Mouse (Mus musculus) stomach, postnatal 0 days (tissue): Measurements from ENCODE around the gene Nprl2. TPM values are rescaled to one million over a fixed set of nuclear protein-coding genes. Genes with fewer than 3 reads are reported as not detected.

Source experiments
- ATAC-seq: fragments of 200-750 bp; cut with Nextera tagmentation; 2 replicates; pipeline ENCODE4 v1.8.0; 2017; ENCODE audit not compliant: low FRiP score, low TSS enrichment
- DNase-seq: peaks from one replicate; pipeline ENCODE4 v3.0.0-alpha.2; 2016; ENCODE audit warnings: low spot score
- H3K27ac ChIP-seq: fragments of 300-500 bp; sonication (generic); replicated peaks from 2 replicates; pipeline ENCODE4 v1.5.1; 2014; ENCODE audit warnings: mild to moderate bottlenecking, control low read depth
- H3K27me3 ChIP-seq: fragments of 300-500 bp; sonication (generic); 2 replicates; pipeline ENCODE4 v1.6.1; 2014; ENCODE audit warnings: low read length; ENCODE audit not compliant: control insufficient read depth, insufficient read depth
- H3K36me3 ChIP-seq: fragments of 300-500 bp; sonication (generic); 2 replicates; pipeline ENCODE4 v1.6.1; 2014; ENCODE audit warnings: low read length, mixed read lengths; ENCODE audit not compliant: control insufficient read depth, insufficient read depth
- H3K4me1 ChIP-seq: fragments of 300-500 bp; sonication (generic); replicated peaks from 2 replicates; pipeline ENCODE4 v1.6.1; 2014; ENCODE audit warnings: antibody characterized with exemption; ENCODE audit not compliant: control insufficient read depth, insufficient read depth
- H3K4me2 ChIP-seq: fragments of 300-500 bp; sonication (generic); replicated peaks from 2 replicates; pipeline ENCODE4 v1.6.1; 2014; ENCODE audit warnings: low read depth, mild to moderate bottlenecking, control low read depth, moderate library complexity
- H3K4me3 ChIP-seq: fragments of 300-500 bp; sonication (generic); 2 replicates; pipeline ENCODE4 v1.5.1; 2014; ENCODE audit warnings: low read depth, low read length, control low read depth
- H3K9ac ChIP-seq: fragments of 300-500 bp; sonication (generic); 2 replicates; pipeline ENCODE4 v1.6.1; 2014; ENCODE audit warnings: mild to moderate bottlenecking, low read length, control low read depth, mixed read lengths
- H3K9me3 ChIP-seq: fragments of 300-500 bp; sonication (generic); 2 replicates; pipeline ENCODE4 v1.6.1; 2016; ENCODE audit warnings: low read length; ENCODE audit not compliant: control insufficient read depth
- CTCF ChIP-seq: IDR thresholded peaks from 2 replicates; pipeline ENCODE4 v1.5.1; 2016; ENCODE audit warnings: antibody characterized with exemption, low read depth, mild to moderate bottlenecking, moderate library complexity
- EP300 ChIP-seq: optimal IDR thresholded peaks from 2 replicates; pipeline ENCODE3; 2016; ENCODE audit warnings: antibody characterized with exemption
- WGBS: fragments of 180-500 bp; shearing (Covaris S2); extraction: QIAGEN DNeasy Blood & Tissue Kit; methylation state at CpG from one replicate; pipeline ENCODE4 v1.1.7; 2014; 5-methylcytosine and 5-hydroxymethylcytosine counted together
- polyA plus RNA-seq: library from polyadenylated mRNA; unstranded; fragments of >200 nt; fragmentation: Nextera tagmentation; extraction: Ambion mirVana; gene quantifications from 2 replicates; pipeline ENCODE4 v1.2.1, GENCODE M21; 2015

Nprl2 gene
- polyA plus RNA-seq, 1 experiment from 2014 or later: 24.9 TPM

- TF ChIP-seq EP300 (no peak), CTCF (no peak)
- no peaks in the 10 kb centered on the region; the same call in 1 of the 2 replicates for H3K27me3 ChIP-seq
- no peak overlapping the region for H3K27ac ChIP-seq
- ATAC-seq (no peak), DNase-seq (no peak)
- H3K9ac ChIP-seq: no peak overlapping the region
- H3K4me3 ChIP-seq: no peak overlapping the region
- no peak overlapping the region for H3K4me2 ChIP-seq
- no peaks in the 10 kb centered on the region for H3K4me1 ChIP-seq
- no peaks in the 10 kb centered on the region for H3K9me3 ChIP-seq
- WGBS: 83% methylated on average over 15 of the region's 16 CpGs
- H3K36me3 ChIP-seq: no peaks in the 10 kb centered on the region
These were observed 29.7 kb upstream of the Nprl2 start for GRCm38 (mm10) chr9:107512326-107512725.

GRCm38 (mm10) chr9:107514303-107514955, 27.6 kb upstream of the Nprl2 start:
- Histone ChIP-seq H3K9ac (no peak overlapping the region), H3K4me3 (no peak overlapping the region), H3K36me3 (no peaks in the 10 kb centered on the region), H3K9me3 (no peaks in the 10 kb centered on the region), H3K27me3 (no peaks in the 10 kb centered on the region; the same call in 1 of the 2 replicates), H3K4me2 (no peak overlapping the region), H3K4me1 (no peaks in the 10 kb centered on the region), H3K27ac (no peak overlapping the region)
- TF ChIP-seq CTCF (peak; percentile 100), EP300 (no peak)
- DNase-seq: peak; percentile 89
- peak; percentile 40; the same call in 1 of the 2 replicates for ATAC-seq
- 12% methylated on average over 14 of the region's 14 CpGs for WGBS

GRCm38 (mm10) chr9:107520331-107520730, 21.7 kb upstream of the Nprl2 start:
- Histone ChIP-seq H3K4me2 (no peak overlapping the region), H3K9ac (no peak overlapping the region), H3K4me1 (peaks cover 4% of the 10 kb centered on the region; the same call in 1 of the 2 replicates), H3K36me3 (no peaks in the 10 kb centered on the region), H3K27ac (no peak overlapping the region), H3K4me3 (no peak overlapping the region), H3K27me3 (no peaks in the 10 kb centered on the region), H3K9me3 (no peaks in the 10 kb centered on the region)
- no peak for TF ChIP-seq EP300
- no peak for TF ChIP-seq CTCF
- DNase-seq (no peak), ATAC-seq (no peak)
- 64% methylated on average over 6 of the region's 6 CpGs for WGBS

GRCm38 (mm10) chr9:107521190-107521589, 20.8 kb upstream of the Nprl2 start:
- Histone ChIP-seq H3K4me1 (peaks cover 4% of the 10 kb centered on the region; the same call in 1 of the 2 replicates), H3K27ac (no peak overlapping the region), H3K36me3 (no peaks in the 10 kb centered on the region), H3K4me2 (no peak overlapping the region), H3K4me3 (no peak overlapping the region), H3K27me3 (no peaks in the 10 kb centered on the region), H3K9ac (no peak overlapping the region), H3K9me3 (no peaks in the 10 kb centered on the region)
- 28% methylated on average over 5 of the region's 5 CpGs for WGBS
- ATAC-seq (no peak), DNase-seq (no peak)
- TF ChIP-seq EP300: no peak
- TF ChIP-seq CTCF: no peak

- no peaks in the 10 kb centered on the region for H3K36me3 ChIP-seq
- H3K27ac ChIP-seq: no peak overlapping the region
- DNase-seq (peak; percentile 39), ATAC-seq (no peak)
- H3K4me1 ChIP-seq: peaks cover 4% of the 10 kb centered on the region; the same call in 1 of the 2 replicates
- no peaks in the 10 kb centered on the region for H3K9me3 ChIP-seq
- H3K9ac ChIP-seq: no peak overlapping the region
- no peaks in the 10 kb centered on the region for H3K27me3 ChIP-seq
- TF ChIP-seq EP300 (no peak), CTCF (no peak)
- H3K4me3 ChIP-seq: 0 out of 2 replicates have a peak overlapping the region, but pooled peaks have one; percentile 1
- H3K4me2 ChIP-seq: peak overlapping the region; percentile 49
- 14% methylated on average over 25 of the region's 25 CpGs for WGBS
These were observed 20.2 kb upstream of the Nprl2 start for GRCm38 (mm10) chr9:107521711-107522399.

- Histone ChIP-seq H3K36me3 (no peaks in the 10 kb centered on the region), H3K4me1 (peaks cover 4% of the 10 kb centered on the region; the same call in 1 of the 2 replicates), H3K27me3 (no peaks in the 10 kb centered on the region; the same call in 1 of the 2 replicates), H3K9me3 (no peaks in the 10 kb centered on the region), H3K9ac (no peak overlapping the region), H3K27ac (no peak overlapping the region), H3K4me3 (no peak overlapping the region), H3K4me2 (peak overlapping the region; percentile 49)
- ATAC-seq: no peak
- 31% methylated on average over 2 of the region's 2 CpGs for WGBS
- TF ChIP-seq CTCF (no peak), EP300 (no peak)
- DNase-seq: no peak
These were observed 19.7 kb upstream of the Nprl2 start for GRCm38 (mm10) chr9:107522400-107522711.
